Mouse (Mus musculus) spleen, adult 2 months (tissue): ENCODE measurements around the gene Mterf2. TPM values are rescaled to one million over a fixed set of nuclear protein-coding genes. Genes with fewer than 3 reads are reported as not detected.

Source experiments
- DNase-seq, 2 experiments: peaks; one replicate each; pipeline versions ENCODE4 v3.0.0 to v3.0.0-alpha.2; 2012 to 2021; ENCODE audit warnings: low spot score in 2 of 2, low read depth in 1 of 2
- H3K27ac ChIP-seq: fragments of 200-500 bp; 2 replicates; pipeline ENCODE4 v1.5.1; 2012; ENCODE audit warnings: low read length, inconsistent platforms; ENCODE audit not compliant: insufficient read depth
- H3K27me3 ChIP-seq: fragments of 200-500 bp; 2 replicates; pipeline ENCODE4 v1.6.1; 2012; ENCODE audit warnings: mild to moderate bottlenecking, moderate library complexity, low read length, inconsistent platforms; ENCODE audit not compliant: control insufficient read depth, insufficient read depth
- H3K36me3 ChIP-seq: fragments of 200-500 bp; 2 replicates; pipeline ENCODE4 v1.6.1; 2012; ENCODE audit warnings: mild to moderate bottlenecking, low read length, inconsistent platforms; ENCODE audit not compliant: control insufficient read depth, insufficient read depth
- H3K4me1 ChIP-seq: fragments of 200-500 bp; 2 replicates; pipeline ENCODE4 v1.6.1; 2011; ENCODE audit warnings: inconsistent platforms; ENCODE audit not compliant: control insufficient read depth, insufficient read depth, insufficient read length
- H3K4me3 ChIP-seq: fragments of 200-500 bp; 2 replicates; pipeline ENCODE4 v1.5.1; 2011; ENCODE audit warnings: mild to moderate bottlenecking, inconsistent platforms; ENCODE audit not compliant: insufficient read depth, insufficient read length; ENCODE audit errors: extremely low read depth
- CTCF ChIP-seq: fragments of 200-500 bp; IDR thresholded peaks from 2 replicates; pipeline ENCODE4 v1.5.1; 2011; ENCODE audit warnings: mild to moderate bottlenecking, inconsistent platforms; ENCODE audit not compliant: insufficient read depth, insufficient read length, insufficient replicate concordance; ENCODE audit errors: extremely low read depth
- POLR2A ChIP-seq: fragments of 200-500 bp; IDR thresholded peaks from 2 replicates; pipeline ENCODE4 v1.6.1; 2011; ENCODE audit warnings: low read depth, low read length, inconsistent platforms
- WGBS: fragments of 180-500 bp; shearing (Covaris S2); methylation state at CpG from one replicate; pipeline ENCODE4 v1.1.7; 2018; 5-methylcytosine and 5-hydroxymethylcytosine counted together
- polyA plus RNA-seq: library from polyadenylated mRNA; depleted of rRNA; stranded (reverse); fragments of >200 nt; gene quantifications from 2 replicates; pipeline ENCODE4 v1.2.3, GENCODE M21; 2012; rRNA removed

Gene Mterf2
- polyA plus RNA-seq = 2.1 and 2.7 TPM in 2 replicates

GRCm38 (mm10) chr10:85127395-85128287 is at the start of gene Mterf2:
TSS of gene Mterf2 (minus strand) at chr10:85128027.
- TF ChIP-seq CTCF (peak; percentile 10; the same call in 1 of the 2 replicates), POLR2A (no peak)
- Histone ChIP-seq H3K36me3 (peaks cover under 1% of the 10 kb centered on the region), H3K4me1 (peaks cover 6% of the 10 kb centered on the region; the same call in 1 of the 2 replicates), H3K27me3 (no peaks in the 10 kb centered on the region), H3K4me3 (peak within 1 kb of the TSS; percentile 77), H3K27ac (peak within 1 kb of the TSS; percentile 86)
- 8% methylated on average over 20 of the region's 20 CpGs for WGBS
- peak; percentile 92 to 97 for DNase-seq

DNA sequence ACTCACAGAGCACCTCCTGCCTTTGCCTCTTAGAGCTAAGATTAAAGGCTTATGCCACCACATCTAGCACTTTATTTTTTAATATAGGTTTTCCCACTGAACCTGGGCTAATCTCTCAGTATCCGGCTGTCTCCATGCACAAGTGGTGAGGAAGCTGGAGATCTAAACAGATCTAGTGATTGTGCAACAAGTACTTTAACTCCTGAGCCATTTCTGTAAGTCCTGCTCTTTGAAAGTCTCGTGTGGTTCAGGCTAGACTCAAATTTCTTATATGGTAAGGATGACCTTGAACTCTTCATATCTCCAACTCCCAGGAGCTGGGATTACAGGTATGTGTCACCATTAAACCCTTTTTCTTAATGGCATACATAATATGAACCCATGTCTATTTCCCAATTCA is 48.8 kb upstream of the Mterf2 start:
- no peaks in the 10 kb centered on the region for H3K4me1 ChIP-seq
- no peak overlapping the region for H3K4me3 ChIP-seq
- no peaks in the 10 kb centered on the region for H3K27me3 ChIP-seq
- TF ChIP-seq POLR2A (no peak), CTCF (no peak)
- H3K36me3 ChIP-seq = no peaks in the 10 kb centered on the region
- no peak for DNase-seq
- 77% methylated on average over 2 of the region's 2 CpGs for WGBS
- no peak overlapping the region for H3K27ac ChIP-seq

DNA sequence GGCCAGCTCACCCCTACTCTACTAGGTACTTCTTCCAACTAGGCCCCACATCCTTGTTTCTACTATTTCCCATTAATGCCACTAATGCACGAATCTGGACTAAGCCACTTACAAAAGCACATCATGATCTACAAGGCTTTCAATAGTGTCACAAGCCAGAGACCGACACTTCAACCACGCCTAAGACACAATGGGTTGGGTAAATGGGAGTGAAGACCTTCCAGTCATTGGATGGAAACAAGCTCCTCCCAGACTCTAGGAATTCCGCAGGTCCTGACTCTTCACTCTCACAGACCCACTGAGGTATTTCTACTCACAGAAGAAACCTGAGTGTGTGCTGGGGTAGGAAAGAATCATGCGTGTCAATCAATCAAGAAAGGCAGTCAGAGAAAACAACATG is 37.5 kb upstream of the Mterf2 start:
- Histone ChIP-seq H3K27ac (no peak overlapping the region), H3K36me3 (no peaks in the 10 kb centered on the region), H3K27me3 (no peaks in the 10 kb centered on the region), H3K4me3 (no peak overlapping the region), H3K4me1 (no peaks in the 10 kb centered on the region)
- DNase-seq = no peak
- no peak for TF ChIP-seq POLR2A
- no peak for TF ChIP-seq CTCF
- 91% methylated on average over 5 of the region's 5 CpGs for WGBS

- no peaks in the 10 kb centered on the region for H3K36me3 ChIP-seq
- TF ChIP-seq POLR2A = no peak
- TF ChIP-seq CTCF = no peak
- no peak overlapping the region for H3K27ac ChIP-seq
- H3K4me3 ChIP-seq = no peak overlapping the region
- WGBS = 96% methylated on average over 13 of the region's 13 CpGs
- no peaks in the 10 kb centered on the region for H3K27me3 ChIP-seq
- H3K4me1 ChIP-seq = no peaks in the 10 kb centered on the region
- DNase-seq = no peak
These were observed 37.0 kb upstream of the Mterf2 start for GRCm38 (mm10) chr10:85164791-85165190.

DNA sequence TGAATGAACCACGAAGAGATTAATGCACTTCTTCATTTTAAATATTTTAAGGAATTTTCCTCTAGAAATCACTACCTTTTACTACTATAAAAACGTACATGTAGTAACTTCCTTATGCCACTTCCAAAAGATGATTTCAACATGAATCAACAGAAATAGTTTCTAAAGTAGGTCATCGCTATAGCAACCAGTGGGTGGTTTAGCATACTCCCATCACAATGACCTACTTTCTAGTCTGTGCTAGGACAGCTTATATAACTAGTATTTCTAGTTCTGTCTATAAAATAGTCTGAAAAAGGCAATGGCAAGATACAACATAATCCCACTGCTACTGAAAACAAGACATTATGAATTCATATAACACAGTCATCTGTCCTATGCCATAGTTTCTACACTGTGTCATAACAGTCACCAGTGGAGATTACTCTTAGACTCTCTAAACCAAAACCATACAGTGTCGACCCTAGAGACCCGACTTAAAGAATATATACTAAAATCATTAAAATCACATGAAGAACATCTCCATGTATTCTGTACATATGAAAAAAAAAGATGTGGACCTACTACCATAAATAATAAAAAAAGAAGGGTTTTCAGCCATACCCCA is 34.0 kb upstream of the Mterf2 start:
- Histone ChIP-seq H3K27ac (no peak overlapping the region), H3K27me3 (no peaks in the 10 kb centered on the region), H3K4me3 (no peak overlapping the region), H3K36me3 (no peaks in the 10 kb centered on the region), H3K4me1 (no peaks in the 10 kb centered on the region)
- no peak for DNase-seq
- TF ChIP-seq CTCF (no peak), POLR2A (no peak)
- WGBS = 66% methylated on average over 5 of the region's 5 CpGs

DNA sequence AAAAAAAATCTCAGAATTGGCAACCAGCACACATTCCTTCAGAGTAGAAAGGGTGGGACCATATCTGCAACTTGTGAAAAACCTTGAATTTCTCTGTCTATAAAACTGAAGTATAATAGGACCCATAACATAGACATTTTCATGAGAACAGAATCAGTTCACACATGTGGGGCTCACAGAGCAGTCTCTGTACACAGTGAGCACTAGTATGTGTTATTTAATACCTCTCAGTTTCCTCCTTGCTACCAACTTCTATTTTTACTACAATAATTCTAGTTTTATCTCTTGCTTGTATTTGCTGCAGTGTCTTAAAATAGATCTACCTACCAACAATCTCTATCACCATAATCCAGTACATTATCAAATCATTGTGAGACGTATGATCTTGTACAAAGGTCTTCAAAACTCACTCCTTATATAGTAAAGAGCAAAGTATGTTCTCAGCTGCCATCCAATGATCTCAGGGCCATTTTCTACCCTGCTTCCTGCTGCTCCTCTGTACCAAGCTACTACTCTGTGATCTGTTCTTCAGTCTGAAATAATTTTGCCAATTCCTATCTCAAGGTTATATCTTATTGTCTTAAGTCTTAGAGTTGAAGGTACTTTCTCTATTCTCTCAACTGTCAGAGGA is 32.3 kb upstream of the Mterf2 start:
- Histone ChIP-seq H3K27me3 (no peaks in the 10 kb centered on the region), H3K27ac (no peak overlapping the region), H3K36me3 (no peaks in the 10 kb centered on the region), H3K4me1 (no peaks in the 10 kb centered on the region), H3K4me3 (no peak overlapping the region)
- 65% methylated on average over 1 of the region's 1 CpGs for WGBS
- DNase-seq = no peak
- no peak for TF ChIP-seq CTCF
- TF ChIP-seq POLR2A = no peak

- DNase-seq = no peak
- TF ChIP-seq CTCF (no peak), POLR2A (no peak)
- H3K4me1 ChIP-seq = no peaks in the 10 kb centered on the region
- 96% methylated on average over 7 of the region's 7 CpGs for WGBS
- no peaks in the 10 kb centered on the region for H3K36me3 ChIP-seq
- H3K27ac ChIP-seq = no peak overlapping the region
- no peak overlapping the region for H3K4me3 ChIP-seq
- H3K27me3 ChIP-seq = no peaks in the 10 kb centered on the region
These were observed 29.6 kb upstream of the Mterf2 start for GRCm38 (mm10) chr10:85157451-85157850.
